Mouse (Mus musculus): ENCODE measurements at regions not wholly inside any gene's neighbourhood (a gene's known extent, or its start where the extent isn't known, plus 50 kb on each side); places are given as distances from the start of the nearest gene placed in this dataset.

DNA sequence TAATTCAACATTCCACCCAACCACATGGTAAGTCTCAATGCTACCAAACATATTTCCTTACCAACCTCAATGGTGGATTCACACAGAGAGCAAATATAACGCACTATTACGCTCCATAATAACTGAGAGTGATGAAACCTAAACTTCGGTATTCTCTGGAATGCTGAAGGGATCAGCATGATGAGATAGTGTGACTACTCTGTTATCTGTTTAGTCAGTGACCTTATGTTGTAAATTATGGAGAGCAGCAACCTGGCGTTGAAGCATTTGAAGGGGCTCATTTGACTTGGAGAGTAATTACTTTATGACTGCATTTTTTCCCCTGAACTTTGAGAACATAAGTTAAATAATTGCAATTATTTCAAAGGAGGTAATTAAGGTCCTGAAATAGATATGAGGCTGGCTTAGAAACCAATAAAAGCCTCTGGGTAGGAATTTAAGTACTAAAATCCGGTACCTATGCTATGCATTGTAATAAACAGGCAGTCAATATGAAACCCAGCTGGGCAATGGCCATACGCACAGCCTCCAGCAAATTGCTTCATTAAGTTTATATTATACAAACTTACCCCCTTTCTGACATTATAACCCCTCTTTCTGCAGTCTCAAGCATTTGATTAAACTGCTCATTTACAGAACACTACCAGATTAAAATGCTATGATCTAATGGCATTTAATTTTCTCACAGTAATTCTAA, 1378.9 kb upstream of the Jmjd1c start:
- H3K4me2 ChIP-seq (ENCODE audit: low read depth, low read length), result no peak overlapping the region
- no peak overlapping the region for H3K27ac ChIP-seq (replicated peaks; ENCODE audit: low read depth, low read length)
- H3K9ac ChIP-seq (ENCODE audit: low read depth, low read length), result no peak overlapping the region
- DNase-seq (ENCODE audit: low spot score), result no peak
- WGBS, result 75% methylated on average over 6 of the region's 6 CpGs
- H3K9me3 ChIP-seq (ENCODE audit: control insufficient read depth, low read length), result no peaks in the 10 kb centered on the region
- H3K36me3 ChIP-seq (ENCODE audit: control insufficient read depth, insufficient read depth, low read length), result no peaks in the 10 kb centered on the region
- no peak overlapping the region for H3K4me3 ChIP-seq (ENCODE audit: low read depth, low read length)
- ATAC-seq (ENCODE audit: low read depth), result no peak
- H3K4me1 ChIP-seq (ENCODE audit: control insufficient read depth, insufficient read depth, low read length), result no peaks in the 10 kb centered on the region
- no peaks in the 10 kb centered on the region for H3K27me3 ChIP-seq (replicated peaks; ENCODE audit: control insufficient read depth, insufficient read depth, low read length)

DNA sequence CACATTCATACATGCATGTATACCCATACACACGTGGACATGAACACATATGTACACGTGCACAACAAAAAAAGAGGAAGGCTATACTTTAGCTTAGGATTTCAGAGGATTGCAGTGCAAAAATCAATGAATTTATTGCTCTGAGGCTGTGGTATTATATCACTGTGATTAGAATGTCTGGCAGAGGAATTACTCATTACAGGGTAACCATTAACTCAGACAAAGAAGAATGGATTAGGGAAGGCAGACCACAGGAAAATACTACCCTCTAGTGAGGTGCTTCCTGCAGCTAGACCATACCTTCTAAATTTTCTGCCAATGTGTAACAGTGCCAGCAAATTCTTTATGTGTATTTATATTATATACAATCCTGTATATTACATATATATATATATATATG, 1373.4 kb upstream of the Jmjd1c start:
- H3K4me3 ChIP-seq (ENCODE audit: low read depth, low read length), result no peak overlapping the region
- DNase-seq (ENCODE audit: low spot score), result no peak
- 79% methylated on average over 2 of the region's 2 CpGs for whole genome bisulfite sequencing
- H3K4me1 ChIP-seq (ENCODE audit: control insufficient read depth, insufficient read depth, low read length), result no peaks in the 10 kb centered on the region
- no peaks in the 10 kb centered on the region for H3K36me3 ChIP-seq (ENCODE audit: control insufficient read depth, insufficient read depth, low read length)
- H3K9ac ChIP-seq (ENCODE audit: low read depth, low read length), result no peak overlapping the region
- ATAC-seq (ENCODE audit: low read depth), result no peak
- no peak overlapping the region for H3K27ac ChIP-seq (replicated peaks; ENCODE audit: low read depth, low read length)
- no peaks in the 10 kb centered on the region for H3K27me3 ChIP-seq (replicated peaks; ENCODE audit: control insufficient read depth, insufficient read depth, low read length)
- no peaks in the 10 kb centered on the region for H3K9me3 ChIP-seq (ENCODE audit: control insufficient read depth, low read length)
- no peak overlapping the region for H3K4me2 ChIP-seq (ENCODE audit: low read depth, low read length)

DNA sequence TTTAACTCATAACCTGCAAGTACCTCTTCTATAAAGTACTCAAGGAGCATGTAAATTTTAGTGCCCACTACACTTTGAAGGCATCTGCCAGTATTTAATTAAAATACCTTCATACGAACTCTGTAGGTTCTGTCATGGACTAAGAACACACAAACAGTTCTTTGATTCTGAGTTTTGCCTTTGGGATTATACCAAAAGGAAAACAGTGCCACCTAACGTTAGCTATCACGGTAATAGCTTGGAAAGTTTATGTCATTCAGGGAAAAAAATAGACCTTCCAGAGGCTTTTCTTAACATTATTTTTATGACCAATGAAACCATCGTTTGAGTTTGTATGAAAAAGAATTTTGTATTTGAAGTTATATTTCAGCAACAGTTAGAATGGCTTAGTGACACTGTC, 1326.5 kb upstream of the Jmjd1c start:
- no peaks in the 10 kb centered on the region for H3K36me3 ChIP-seq (ENCODE audit: control insufficient read depth, insufficient read depth, low read length)
- DNase-seq (ENCODE audit: low spot score) (peak; percentile 20), ATAC-seq (ENCODE audit: low read depth) (no peak)
- no peak overlapping the region for H3K27ac ChIP-seq (replicated peaks; ENCODE audit: low read depth, low read length)
- H3K4me3 ChIP-seq (ENCODE audit: low read depth, low read length), result no peak overlapping the region
- WGBS, result 25% methylated on average over 4 of the region's 4 CpGs
- no peaks in the 10 kb centered on the region for H3K27me3 ChIP-seq (replicated peaks; ENCODE audit: control insufficient read depth, insufficient read depth, low read length)
- no peaks in the 10 kb centered on the region for H3K9me3 ChIP-seq (ENCODE audit: control insufficient read depth, low read length)
- H3K4me1 ChIP-seq (ENCODE audit: control insufficient read depth, insufficient read depth, low read length), result no peaks in the 10 kb centered on the region
- H3K4me2 ChIP-seq (ENCODE audit: low read depth, low read length), result no peak overlapping the region
- no peak overlapping the region for H3K9ac ChIP-seq (ENCODE audit: low read depth, low read length)

DNA sequence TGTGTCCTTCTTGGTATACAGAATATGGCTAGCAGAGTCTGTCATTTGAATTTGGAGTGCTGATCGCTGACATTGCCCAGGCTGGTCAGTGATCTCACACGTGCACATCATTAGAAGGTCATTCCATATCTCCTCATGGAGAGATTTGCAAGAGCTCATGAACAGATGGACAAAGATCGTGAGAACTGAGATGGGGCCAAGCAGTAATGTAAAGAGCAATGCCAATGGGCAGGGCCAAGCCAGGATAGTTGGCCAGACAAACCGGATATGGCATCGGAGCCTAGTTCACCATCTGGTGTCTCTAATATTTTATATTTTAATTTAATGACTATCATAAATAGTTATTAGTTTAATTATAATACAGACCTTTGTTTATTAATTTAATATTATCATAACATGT, 1324.0 kb upstream of the Jmjd1c start:
- H3K9ac ChIP-seq (ENCODE audit: low read depth, low read length), result no peak overlapping the region
- H3K27ac ChIP-seq (replicated peaks; ENCODE audit: low read depth, low read length), result no peak overlapping the region
- WGBS, result 83% methylated on average over 5 of the region's 5 CpGs
- H3K27me3 ChIP-seq (replicated peaks; ENCODE audit: control insufficient read depth, insufficient read depth, low read length), result no peaks in the 10 kb centered on the region
- no peak overlapping the region for H3K4me2 ChIP-seq (ENCODE audit: low read depth, low read length)
- ATAC-seq (ENCODE audit: low read depth), result no peak
- DNase-seq (ENCODE audit: low spot score), result no peak
- no peaks in the 10 kb centered on the region for H3K36me3 ChIP-seq (ENCODE audit: control insufficient read depth, insufficient read depth, low read length)
- no peaks in the 10 kb centered on the region for H3K9me3 ChIP-seq (ENCODE audit: control insufficient read depth, low read length)
- H3K4me3 ChIP-seq (ENCODE audit: low read depth, low read length), result no peak overlapping the region
- no peaks in the 10 kb centered on the region for H3K4me1 ChIP-seq (ENCODE audit: control insufficient read depth, insufficient read depth, low read length)

DNA sequence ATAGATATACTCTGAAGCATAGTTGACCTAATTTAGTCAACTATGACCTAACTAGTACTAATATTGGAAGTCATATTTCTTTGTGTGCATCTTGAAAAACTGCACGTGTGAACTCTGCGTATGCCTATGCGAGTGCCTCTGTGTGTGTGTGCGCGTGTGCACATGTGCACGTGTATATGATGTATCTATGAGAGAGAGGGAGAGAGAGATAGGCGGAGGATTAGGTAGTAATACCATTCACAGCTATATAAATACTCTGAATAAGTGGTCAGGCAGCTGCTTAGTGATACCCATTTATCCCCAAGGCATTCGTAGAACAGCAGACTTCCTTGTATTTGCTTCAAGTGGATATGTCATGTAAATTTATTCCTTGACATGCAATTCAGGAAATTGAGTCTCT, 1310.9 kb upstream of the Jmjd1c start:
- 87% methylated on average over 8 of the region's 8 CpGs for WGBS
- no peaks in the 10 kb centered on the region for H3K27me3 ChIP-seq (replicated peaks; ENCODE audit: control insufficient read depth, insufficient read depth, low read length)
- H3K36me3 ChIP-seq (ENCODE audit: control insufficient read depth, insufficient read depth, low read length), result no peaks in the 10 kb centered on the region
- H3K9me3 ChIP-seq (ENCODE audit: control insufficient read depth, low read length), result no peaks in the 10 kb centered on the region
- H3K27ac ChIP-seq (replicated peaks; ENCODE audit: low read depth, low read length), result no peak overlapping the region
- H3K4me3 ChIP-seq (ENCODE audit: low read depth, low read length), result no peak overlapping the region
- DNase-seq (ENCODE audit: low spot score), result no peak
- no peak overlapping the region for H3K4me2 ChIP-seq (ENCODE audit: low read depth, low read length)
- H3K9ac ChIP-seq (ENCODE audit: low read depth, low read length), result no peak overlapping the region
- no peaks in the 10 kb centered on the region for H3K4me1 ChIP-seq (ENCODE audit: control insufficient read depth, insufficient read depth, low read length)
- no peak for ATAC-seq (ENCODE audit: low read depth)

All from embryonic facial prominence, embryonic 14.5 days (tissue).